Mouse (Mus musculus) spleen, embryonic (tissue): Measurements from ENCODE around the gene Ppp1r10.

ENCODE experiments used
- CTCF ChIA-PET: fragments of 350-600 bp; sonication (Branson Sonifier 250); formaldehyde crosslinking; loops from one replicate; lab custom pipeline; 2022; lab: Charles Lee

Ppp1r10 gene

DNA sequence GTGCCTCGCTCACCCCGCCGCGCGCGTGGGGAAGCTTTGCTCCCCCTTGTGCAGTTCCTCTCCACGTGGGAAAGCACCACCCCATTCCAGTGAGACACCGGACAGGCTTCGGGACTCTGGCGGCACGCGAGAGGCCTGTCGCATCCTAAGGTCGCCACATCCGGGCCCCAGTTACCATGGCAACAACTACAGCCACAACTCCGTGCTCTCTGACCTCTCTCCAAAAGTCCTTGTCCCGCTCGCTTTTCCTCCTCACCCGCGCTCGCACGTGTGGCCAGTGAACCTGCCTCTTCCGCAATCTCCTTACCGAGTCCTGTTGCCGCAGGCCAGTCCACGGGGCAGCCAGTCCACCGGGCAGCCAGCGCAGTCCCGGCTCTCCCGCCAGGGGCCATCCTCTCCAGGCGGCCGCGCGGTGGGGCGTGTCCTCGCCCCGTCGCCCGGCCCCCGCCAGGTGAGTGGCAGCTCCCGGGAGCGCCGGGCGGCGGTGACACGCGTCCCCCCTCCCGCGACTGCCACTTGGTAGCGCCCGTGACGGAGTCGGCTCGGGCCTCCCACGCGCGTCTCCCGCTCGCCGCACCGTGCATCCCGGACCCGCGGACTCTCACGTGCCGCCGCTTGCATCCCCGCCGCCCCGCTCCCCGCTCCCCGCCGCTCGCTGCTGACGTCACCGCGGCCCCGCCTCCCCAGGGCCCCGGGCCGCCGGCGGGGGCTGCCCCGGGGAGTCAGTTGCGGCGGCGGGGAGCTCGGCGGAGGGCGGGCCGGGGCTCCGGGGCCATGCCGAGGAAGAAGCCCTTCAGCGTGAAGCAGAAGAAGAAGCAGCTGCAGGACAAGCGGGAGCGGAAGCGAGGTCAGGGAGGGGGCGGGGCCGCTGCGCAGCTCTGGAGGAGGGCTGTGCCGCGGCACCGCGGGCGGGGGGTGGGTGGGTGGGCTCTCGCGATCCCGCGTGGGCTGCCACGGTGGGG, 63.4 kb downstream of the Ppp1r10 start, which contains the start of the genes Gnl1 and Prr3:
TSS of gene Gnl1 (plus strand) at position 451 of the 962 bp plus-strand sequence.
TSS of gene Prr3 (minus strand) at position 836 of the 962 bp plus-strand sequence.
- CTCF ChIA-PET, result interaction anchor here (0.8 kb wide), 1 partner anchor 10 kb away, joined by 3 read pairs; the partner anchor contains the start of gene Abcf1

- CTCF ChIA-PET, result interaction anchor here (0.5 kb wide), 1 partner anchor 44 kb away, joined by 4 read pairs; no protein-coding TSS in a partner anchor
Measured at GRCm38 (mm10) chr17:35980363-35980754, 64.1 kb downstream of the Ppp1r10 start.

- CTCF ChIA-PET, result no interaction called here
Measured at GRCm38 (mm10) chr17:35981776-35982175, 65.5 kb downstream of the Ppp1r10 start.
